8 mouse cellular contexts compared by ENCODE assay signal in the genomic region with DNA sequence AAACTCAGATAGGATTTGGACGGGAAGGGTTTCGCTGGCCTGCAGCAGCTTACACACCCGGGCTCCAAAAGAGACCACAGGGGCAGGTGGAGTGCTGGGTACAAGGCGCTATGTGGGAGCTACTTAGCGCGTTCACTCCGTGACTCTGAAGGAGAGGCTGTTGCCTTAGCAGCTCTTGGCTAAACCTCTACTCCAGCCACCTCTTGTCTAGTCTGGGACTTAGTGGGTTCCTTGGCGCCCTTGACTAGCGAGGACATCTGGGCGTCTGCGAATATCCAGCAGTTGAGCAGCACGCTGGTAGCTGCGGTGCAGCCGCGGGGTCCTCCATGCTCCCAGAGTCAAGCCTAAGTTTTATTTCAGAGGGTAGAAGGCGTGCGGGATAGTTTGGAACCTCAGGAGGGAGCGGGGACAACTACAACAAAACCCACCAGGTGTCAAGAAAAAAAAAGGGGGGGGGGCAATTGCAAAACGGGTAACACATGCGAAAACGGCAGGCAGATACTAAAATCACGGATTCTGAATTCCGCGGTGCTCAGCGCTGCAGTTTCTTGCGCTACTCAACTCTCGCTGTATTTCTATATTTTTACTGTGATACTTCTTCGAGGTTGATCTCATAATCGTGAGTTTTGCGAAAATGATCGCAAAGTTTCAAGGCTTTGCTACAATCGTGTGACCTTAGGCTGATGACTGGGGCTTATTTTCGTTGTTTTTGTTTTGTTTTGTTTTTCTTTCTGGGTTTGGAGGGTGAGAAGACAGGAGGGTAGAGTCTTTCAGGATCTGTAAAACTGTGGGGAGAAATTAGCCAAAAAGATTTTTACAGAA.
DNase-seq lines count a peak whose midpoint lies in the region; ATAC-seq lines count a peak whose summit lies in the region.

No protein-coding gene starts in this region.

- peak overlapping the region; percentile 64 for H3K4me2 ChIP-seq in embryonic facial prominence, embryonic 14.5 days (ENCODE audit: low read depth, low read length)
- H3K4me2 ChIP-seq in hindbrain, embryonic 16.5 days (ENCODE audit: low read length) = peak overlapping the region; percentile 49

- peaks cover 24% of the 10 kb centered on the region for H3K4me1 ChIP-seq in erythroblast, embryonic 14.5 days (ENCODE audit: control insufficient read depth)
- peaks cover 3% of the 10 kb centered on the region for H3K4me1 ChIP-seq in embryonic facial prominence, embryonic 14.5 days (ENCODE audit: control insufficient read depth, insufficient read depth, low read length)
- no peaks in the 10 kb centered on the region for H3K4me1 ChIP-seq in hindbrain, embryonic 16.5 days (ENCODE audit: control insufficient read depth, insufficient read depth, low read depth, low read length)

- peak overlapping the region; percentile 61 for H3K9ac ChIP-seq in embryonic facial prominence, embryonic 14.5 days (ENCODE audit: low read depth, low read length)
- no peak overlapping the region for H3K9ac ChIP-seq in hindbrain, embryonic 16.5 days (ENCODE audit: low read depth, low read length)

- peak overlapping the region; percentile 93 for H3K27ac ChIP-seq in embryonic facial prominence, embryonic 14.5 days (replicated peaks; ENCODE audit: low read depth, low read length)
- H3K27ac ChIP-seq in hindbrain, embryonic 16.5 days (ENCODE audit: low read depth, low read length) = no peak overlapping the region

- ATAC-seq in erythroblast, adult 5-6 weeks (replicated peaks; ENCODE audit: low FRiP score, poor library complexity, severe bottlenecking) = no peak
- no peak for ATAC-seq in embryonic facial prominence, embryonic 14.5 days (ENCODE audit: low read depth)
- no peak for ATAC-seq in hindbrain, embryonic 16.5 days

- WGBS in embryonic facial prominence, embryonic 14.5 days = 16% methylated on average over 31 of the region's 33 CpGs
- WGBS in hindbrain, embryonic 16.5 days = 11% methylated on average over 32 of the region's 33 CpGs

- H3K27me3 ChIP-seq in erythroblast, embryonic 14.5 days (ENCODE audit: control insufficient read depth) = peaks cover 45% of the 10 kb centered on the region
- H3K27me3 ChIP-seq in embryonic facial prominence, embryonic 14.5 days (replicated peaks; ENCODE audit: control insufficient read depth, insufficient read depth, low read length) = no peaks in the 10 kb centered on the region
- no peaks in the 10 kb centered on the region; the same call in 1 of the 2 replicates for H3K27me3 ChIP-seq in hindbrain, embryonic 16.5 days (replicated peaks; ENCODE audit: control insufficient read depth, insufficient read depth, low read length)

- DNase-seq in CD4-positive helper T cell, adult 2 months (ENCODE audit: low read depth, low spot score) = peak; percentile 6
- peak; percentile 48 for DNase-seq in embryonic facial prominence, embryonic 14.5 days (ENCODE audit: low spot score)
- DNase-seq in lung, postnatal 4 days = peak; percentile 29 to 44
- DNase-seq in thymus, postnatal 4 days = peak; percentile 23
- DNase-seq in cerebellum, adult 11 months = no peak

- peak overlapping the region; percentile 30 for H3K4me3 ChIP-seq in erythroblast, embryonic 14.5 days (replicated peaks)
- peak overlapping the region; percentile 58 for H3K4me3 ChIP-seq in embryonic facial prominence, embryonic 14.5 days (ENCODE audit: low read depth, low read length)
- peak overlapping the region; percentile 28 for H3K4me3 ChIP-seq in hindbrain, embryonic 16.5 days (ENCODE audit: low read length)

- peaks cover 7% of the 10 kb centered on the region for H3K36me3 ChIP-seq in erythroblast, embryonic 14.5 days (ENCODE audit: control insufficient read depth)
- H3K36me3 ChIP-seq in embryonic facial prominence, embryonic 14.5 days (ENCODE audit: control insufficient read depth, insufficient read depth, low read length) = peaks cover 9% of the 10 kb centered on the region
- no peaks in the 10 kb centered on the region for H3K36me3 ChIP-seq in hindbrain, embryonic 16.5 days (ENCODE audit: control insufficient read depth, insufficient read depth, low read length)

- peaks cover 10% of the 10 kb centered on the region for H3K9me3 ChIP-seq in erythroblast, embryonic 14.5 days (ENCODE audit: control insufficient read depth, low read length)
- no peaks in the 10 kb centered on the region for H3K9me3 ChIP-seq in embryonic facial prominence, embryonic 14.5 days (ENCODE audit: control insufficient read depth, low read length)
- no peaks in the 10 kb centered on the region; the same call in 1 of the 2 replicates for H3K9me3 ChIP-seq in hindbrain, embryonic 16.5 days (ENCODE audit: control insufficient read depth, low read length)
